Mouse (Mus musculus) ES-E14 (cell line): ENCODE data around the gene Strn.

Source experiments
- CHD2 ChIP-seq: IDR thresholded peaks from 2 replicates; pipeline ENCODE4 v1.6.1; 2014; ENCODE audit warnings: mild to moderate bottlenecking, low read depth, low read length, inconsistent platforms
- ZNF384 ChIP-seq: IDR thresholded peaks from 2 replicates; pipeline ENCODE4 v1.6.1; 2012; ENCODE audit warnings: low read depth, low read length, inconsistent platforms

DNA sequence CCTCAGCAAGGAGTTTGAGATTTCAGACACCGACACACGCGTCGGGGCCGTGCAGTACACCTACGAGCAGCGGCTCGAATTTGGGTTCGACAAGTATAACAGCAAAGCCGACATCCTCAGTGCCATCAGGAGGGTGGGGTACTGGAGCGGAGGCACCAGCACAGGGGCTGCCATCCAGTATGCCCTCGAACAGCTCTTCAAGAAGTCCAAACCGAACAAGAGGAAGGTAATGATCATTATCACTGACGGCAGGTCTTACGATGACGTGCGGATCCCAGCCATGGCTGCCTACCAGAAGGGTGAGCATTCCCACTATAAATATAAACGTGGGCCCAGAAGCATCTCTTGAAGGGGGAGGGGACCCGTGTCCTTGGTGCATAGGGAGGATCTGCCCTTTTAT, 112.1 kb downstream of the Strn start:
- TF ChIP-seq CHD2 (no peak), ZNF384 (no peak)
